Mouse (Mus musculus): ENCODE measurements around the gene Atp2a3. TPM values are rescaled to one million over a fixed set of nuclear protein-coding genes. Genes with fewer than 3 reads are reported as not detected.

Gene Atp2a3
- polyA plus RNA-seq, 1 experiment from 2014 or later = 1.8 TPM

GRCm38 (mm10) chr11:72996346-72996745, 35.4 kb downstream of the Atp2a3 start:
- no peaks in the 10 kb centered on the region for H3K27me3 ChIP-seq (replicated peaks; ENCODE audit: control insufficient read depth, insufficient read depth, low read length)
- H3K9ac ChIP-seq (ENCODE audit: low read depth, low read length) = no peak overlapping the region
- no peak overlapping the region for H3K4me2 ChIP-seq (ENCODE audit: low read length)
- no peaks in the 10 kb centered on the region for H3K4me1 ChIP-seq (ENCODE audit: control insufficient read depth, insufficient read depth, low read depth, low read length)
- H3K27ac ChIP-seq (ENCODE audit: low read depth, low read length) = no peak overlapping the region
- ATAC-seq = no peak
- no peaks in the 10 kb centered on the region for H3K36me3 ChIP-seq (ENCODE audit: control insufficient read depth, insufficient read depth, low read length)
- no peak overlapping the region for H3K4me3 ChIP-seq (ENCODE audit: low read length)
- WGBS = 92% methylated on average over 6 of the region's 6 CpGs
- H3K9me3 ChIP-seq (ENCODE audit: control insufficient read depth, low read length) = no peaks in the 10 kb centered on the region

DNA sequence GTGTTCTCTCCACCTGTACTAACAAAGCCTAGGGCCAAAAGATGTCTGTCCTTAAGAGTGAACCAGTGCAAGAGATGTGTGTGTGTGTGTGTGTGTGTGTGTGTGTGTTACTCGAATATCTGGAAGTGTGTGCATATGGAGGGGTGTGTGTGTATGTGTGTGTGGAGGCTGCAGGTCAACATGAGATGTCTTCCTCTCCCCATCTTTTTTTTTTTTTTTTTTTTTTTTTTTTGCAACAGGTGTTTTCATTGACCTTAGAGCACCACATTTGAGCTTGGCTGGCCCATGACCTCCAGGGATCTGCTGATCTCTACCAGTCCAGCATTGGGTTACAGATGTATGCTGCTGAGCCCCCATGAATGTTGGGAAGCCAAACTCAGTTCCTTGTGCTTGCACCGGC, 35.8 kb downstream of the Atp2a3 start:
- no peak overlapping the region for H3K4me2 ChIP-seq (ENCODE audit: low read length)
- H3K9me3 ChIP-seq (ENCODE audit: control insufficient read depth, low read length) = no peaks in the 10 kb centered on the region
- H3K4me1 ChIP-seq (ENCODE audit: control insufficient read depth, insufficient read depth, low read depth, low read length) = no peaks in the 10 kb centered on the region
- H3K9ac ChIP-seq (ENCODE audit: low read depth, low read length) = no peak overlapping the region
- 87% methylated on average over 2 of the region's 2 CpGs for WGBS
- H3K27me3 ChIP-seq (replicated peaks; ENCODE audit: control insufficient read depth, insufficient read depth, low read length) = no peaks in the 10 kb centered on the region
- no peak overlapping the region for H3K4me3 ChIP-seq (ENCODE audit: low read length)
- H3K36me3 ChIP-seq (ENCODE audit: control insufficient read depth, insufficient read depth, low read length) = no peaks in the 10 kb centered on the region
- no peak overlapping the region for H3K27ac ChIP-seq (ENCODE audit: low read depth, low read length)
- ATAC-seq = no peak

GRCm38 (mm10) chr11:72997529-72998326, 36.8 kb downstream of the Atp2a3 start:
- WGBS = 71% methylated on average over 13 of the region's 13 CpGs
- no peak for ATAC-seq
- Histone ChIP-seq H3K9me3 (ENCODE audit: control insufficient read depth, low read length) (no peaks in the 10 kb centered on the region), H3K4me1 (ENCODE audit: control insufficient read depth, insufficient read depth, low read depth, low read length) (no peaks in the 10 kb centered on the region), H3K9ac (ENCODE audit: low read depth, low read length) (no peak overlapping the region), H3K27me3 (replicated peaks; ENCODE audit: control insufficient read depth, insufficient read depth, low read length) (no peaks in the 10 kb centered on the region), H3K4me3 (ENCODE audit: low read length) (no peak overlapping the region), H3K4me2 (ENCODE audit: low read length) (no peak overlapping the region), H3K36me3 (ENCODE audit: control insufficient read depth, insufficient read depth, low read length) (no peaks in the 10 kb centered on the region), H3K27ac (ENCODE audit: low read depth, low read length) (no peak overlapping the region)

- no peak within 1 kb of the TSS for H3K4me3 ChIP-seq (ENCODE audit: low read length)
- no peak for ATAC-seq
- no peak within 1 kb of the TSS for H3K4me2 ChIP-seq (ENCODE audit: low read length)
- H3K27me3 ChIP-seq (replicated peaks; ENCODE audit: control insufficient read depth, insufficient read depth, low read length) = no peaks in the 10 kb centered on the region
- no peak within 1 kb of the TSS for H3K27ac ChIP-seq (ENCODE audit: low read depth, low read length)
- no peaks in the 10 kb centered on the region for H3K9me3 ChIP-seq (ENCODE audit: control insufficient read depth, low read length)
- H3K4me1 ChIP-seq (ENCODE audit: control insufficient read depth, insufficient read depth, low read depth, low read length) = no peaks in the 10 kb centered on the region
- 63% methylated on average over 8 of the region's 8 CpGs for WGBS
- H3K36me3 ChIP-seq (ENCODE audit: control insufficient read depth, insufficient read depth, low read length) = no peaks in the 10 kb centered on the region
- H3K9ac ChIP-seq (ENCODE audit: low read depth, low read length) = no peak within 1 kb of the TSS
Observed at GRCm38 (mm10) chr11:72998771-72999170, 37.8 kb downstream of the Atp2a3 start, which contains the start of gene P2rx1. TSS of gene P2rx1 (plus strand) at chr11:72999103.

DNA sequence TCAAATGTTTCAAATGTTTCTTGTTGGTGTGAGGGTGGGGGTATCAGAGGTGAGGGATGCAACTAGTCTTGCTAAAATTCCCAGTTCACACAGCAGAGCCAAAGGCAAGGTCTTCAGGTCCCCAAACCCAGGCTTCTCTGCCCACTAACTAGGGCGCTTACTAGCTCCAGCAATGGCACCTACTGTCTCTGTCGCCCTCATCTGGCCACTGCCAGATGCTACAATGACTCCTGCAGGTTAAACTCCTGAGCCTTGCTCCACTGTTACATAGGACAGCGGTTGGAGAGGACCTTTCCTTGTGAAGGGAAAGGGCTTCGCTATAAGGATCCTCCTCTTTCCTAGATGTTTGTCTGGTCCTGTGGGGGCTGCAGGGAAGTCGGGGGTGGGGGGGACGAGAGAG, 40.1 kb downstream of the Atp2a3 start:
- H3K36me3 ChIP-seq (ENCODE audit: control insufficient read depth, insufficient read depth, low read length) = no peaks in the 10 kb centered on the region
- H3K9me3 ChIP-seq (ENCODE audit: control insufficient read depth, low read length) = no peaks in the 10 kb centered on the region
- no peak overlapping the region for H3K27ac ChIP-seq (ENCODE audit: low read depth, low read length)
- no peaks in the 10 kb centered on the region for H3K27me3 ChIP-seq (replicated peaks; ENCODE audit: control insufficient read depth, insufficient read depth, low read length)
- no peak for ATAC-seq
- H3K4me1 ChIP-seq (ENCODE audit: control insufficient read depth, insufficient read depth, low read depth, low read length) = no peaks in the 10 kb centered on the region
- no peak overlapping the region for H3K9ac ChIP-seq (ENCODE audit: low read depth, low read length)
- H3K4me2 ChIP-seq (ENCODE audit: low read length) = no peak overlapping the region
- H3K4me3 ChIP-seq (ENCODE audit: low read length) = no peak overlapping the region
- WGBS = 14% methylated on average over 6 of the region's 6 CpGs

DNA sequence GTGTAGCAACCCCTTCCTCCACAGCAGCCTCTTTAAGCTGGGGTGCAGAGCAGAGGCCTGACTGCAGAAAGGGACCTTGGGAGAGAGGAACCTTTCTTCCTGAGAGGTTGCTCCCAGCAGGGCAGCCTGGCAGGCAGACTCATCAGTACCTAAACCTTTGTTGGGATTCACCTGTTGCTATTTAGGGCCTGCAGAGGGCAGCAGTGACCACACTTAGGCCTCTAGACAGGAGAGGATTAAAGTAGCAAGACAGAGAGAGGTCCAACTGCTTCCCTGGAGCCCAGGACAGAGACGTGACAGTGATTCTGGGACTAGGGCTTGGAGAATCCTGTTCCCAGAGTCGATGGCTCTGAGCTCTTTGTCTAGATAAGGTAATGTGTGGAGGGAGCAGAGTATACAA, 45.4 kb downstream of the Atp2a3 start:
- Histone ChIP-seq H3K9ac (ENCODE audit: low read depth, low read length) (no peak overlapping the region), H3K9me3 (ENCODE audit: control insufficient read depth, low read length) (no peaks in the 10 kb centered on the region), H3K4me3 (ENCODE audit: low read length) (no peak overlapping the region), H3K27ac (ENCODE audit: low read depth, low read length) (no peak overlapping the region), H3K27me3 (replicated peaks; ENCODE audit: control insufficient read depth, insufficient read depth, low read length) (no peaks in the 10 kb centered on the region; the same call in 1 of the 2 replicates), H3K36me3 (ENCODE audit: control insufficient read depth, insufficient read depth, low read length) (no peaks in the 10 kb centered on the region), H3K4me1 (ENCODE audit: control insufficient read depth, insufficient read depth, low read depth, low read length) (no peaks in the 10 kb centered on the region), H3K4me2 (ENCODE audit: low read length) (no peak overlapping the region)
- WGBS = 11% methylated on average over 2 of the region's 2 CpGs
- peak; percentile 82 for ATAC-seq

DNA sequence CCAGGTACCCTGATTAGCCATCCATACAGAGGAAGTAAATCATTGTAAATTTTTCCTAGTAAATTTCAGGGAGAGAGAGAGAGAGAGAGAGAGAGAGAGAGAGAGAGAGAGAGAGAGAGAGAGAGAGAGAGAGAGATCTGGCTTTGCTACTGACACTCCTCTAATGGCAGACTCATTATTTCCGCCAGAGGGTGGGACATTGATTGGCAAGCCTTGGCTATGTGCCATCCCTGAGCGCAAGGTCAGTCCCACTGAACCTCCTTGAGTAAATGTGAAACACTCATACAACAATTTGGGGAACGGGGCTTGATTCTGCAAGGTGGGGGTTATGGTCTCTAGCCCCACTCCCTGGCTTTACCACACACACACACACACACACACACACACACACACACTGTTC, 46.1 kb downstream of the Atp2a3 start:
- Histone ChIP-seq H3K4me3 (ENCODE audit: low read length) (no peak overlapping the region), H3K4me2 (ENCODE audit: low read length) (no peak overlapping the region), H3K36me3 (ENCODE audit: control insufficient read depth, insufficient read depth, low read length) (no peaks in the 10 kb centered on the region), H3K27me3 (replicated peaks; ENCODE audit: control insufficient read depth, insufficient read depth, low read length) (no peaks in the 10 kb centered on the region; the same call in 1 of the 2 replicates), H3K9ac (ENCODE audit: low read depth, low read length) (no peak overlapping the region), H3K27ac (ENCODE audit: low read depth, low read length) (no peak overlapping the region), H3K4me1 (ENCODE audit: control insufficient read depth, insufficient read depth, low read depth, low read length) (no peaks in the 10 kb centered on the region), H3K9me3 (ENCODE audit: control insufficient read depth, low read length) (no peaks in the 10 kb centered on the region)
- ATAC-seq = no peak
- 68% methylated on average over 3 of the region's 3 CpGs for WGBS

DNA sequence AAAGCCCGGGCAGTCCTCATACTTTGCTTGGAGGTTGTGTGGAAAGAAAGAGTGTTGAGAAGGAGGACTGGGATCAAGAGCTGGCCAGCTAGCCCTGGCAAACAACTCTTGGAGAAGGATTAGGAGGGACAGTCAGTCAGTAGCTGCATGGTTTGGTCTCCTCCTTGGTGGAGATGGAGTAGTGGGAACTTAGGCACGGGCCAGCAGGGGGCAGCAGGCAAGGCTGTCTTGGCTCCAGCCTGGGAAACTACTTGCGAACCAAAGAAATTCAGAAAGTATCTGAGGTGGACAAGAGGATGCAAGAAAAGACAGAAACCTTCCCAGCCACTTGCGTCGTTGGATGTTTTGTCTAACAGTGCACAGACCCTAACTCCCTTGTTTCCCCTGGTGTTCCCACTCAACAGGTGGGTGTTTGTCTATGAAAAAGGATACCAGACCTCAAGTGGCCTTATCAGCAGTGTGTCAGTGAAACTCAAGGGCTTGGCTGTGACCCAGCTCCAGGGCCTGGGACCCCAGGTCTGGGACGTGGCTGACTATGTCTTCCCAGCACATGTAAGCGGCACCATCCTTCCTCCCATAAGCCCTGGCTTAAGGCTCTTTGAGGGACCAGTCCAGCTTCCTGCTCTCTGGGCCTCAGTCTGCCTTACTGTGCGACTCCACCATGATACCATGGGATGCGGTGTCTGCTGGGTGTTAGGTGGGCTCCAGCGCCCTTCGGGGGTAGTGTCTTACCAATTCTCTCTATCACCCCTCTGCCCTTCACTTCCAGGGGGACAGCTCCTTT, 46.9 kb downstream of the Atp2a3 start:
- no peak overlapping the region for H3K9ac ChIP-seq (ENCODE audit: low read depth, low read length)
- no peak overlapping the region for H3K4me3 ChIP-seq (ENCODE audit: low read length)
- no peaks in the 10 kb centered on the region; the same call in 1 of the 2 replicates for H3K27me3 ChIP-seq (replicated peaks; ENCODE audit: control insufficient read depth, insufficient read depth, low read length)
- no peaks in the 10 kb centered on the region for H3K4me1 ChIP-seq (ENCODE audit: control insufficient read depth, insufficient read depth, low read depth, low read length)
- H3K4me2 ChIP-seq (ENCODE audit: low read length) = no peak overlapping the region
- 65% methylated on average over 11 of the region's 11 CpGs for WGBS
- H3K9me3 ChIP-seq (ENCODE audit: control insufficient read depth, low read length) = no peaks in the 10 kb centered on the region
- no peaks in the 10 kb centered on the region for H3K36me3 ChIP-seq (ENCODE audit: control insufficient read depth, insufficient read depth, low read length)
- ATAC-seq = no peak
- H3K27ac ChIP-seq (ENCODE audit: low read depth, low read length) = no peak overlapping the region

DNA sequence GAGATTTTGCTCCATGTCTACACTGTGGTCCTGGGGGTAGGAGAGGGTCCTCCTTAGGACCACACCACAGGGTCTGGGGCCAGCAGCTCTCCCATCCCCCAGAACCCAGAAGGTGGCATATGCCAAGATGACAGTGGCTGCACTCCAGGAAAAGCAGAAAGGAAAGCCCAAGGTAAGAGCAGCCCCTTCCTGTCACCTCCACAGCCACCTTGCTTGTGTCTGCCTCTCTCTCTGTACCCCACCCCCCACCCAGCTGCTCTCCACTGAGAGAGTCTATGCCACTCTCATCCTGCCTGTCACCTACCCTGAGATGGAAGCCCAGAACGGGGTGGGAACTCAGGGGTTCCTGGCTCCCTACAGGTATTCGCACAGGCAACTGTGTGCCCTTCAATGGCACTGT, 47.9 kb downstream of the Atp2a3 start:
- H3K4me3 ChIP-seq (ENCODE audit: low read length) = no peak overlapping the region
- no peaks in the 10 kb centered on the region for H3K9me3 ChIP-seq (ENCODE audit: control insufficient read depth, low read length)
- H3K4me2 ChIP-seq (ENCODE audit: low read length) = no peak overlapping the region
- H3K27ac ChIP-seq (ENCODE audit: low read depth, low read length) = no peak overlapping the region
- no peak for ATAC-seq
- H3K9ac ChIP-seq (ENCODE audit: low read depth, low read length) = no peak overlapping the region
- H3K4me1 ChIP-seq (ENCODE audit: control insufficient read depth, insufficient read depth, low read depth, low read length) = no peaks in the 10 kb centered on the region
- no peaks in the 10 kb centered on the region for H3K36me3 ChIP-seq (ENCODE audit: control insufficient read depth, insufficient read depth, low read length)
- 76% methylated on average over 2 of the region's 2 CpGs for WGBS
- H3K27me3 ChIP-seq (replicated peaks; ENCODE audit: control insufficient read depth, insufficient read depth, low read length) = no peaks in the 10 kb centered on the region; the same call in 1 of the 2 replicates

Data from hindbrain, embryonic 16.5 days (tissue).